Mouse (Mus musculus) T-cell, adult 2 months (primary cell): Measurements from ENCODE around the gene Rnf157.
"Not testable (repeated sequence)": the region's sequence is repeated elsewhere in the genome, so short reads cannot be mapped to it uniquely, and the experiment has no call there.

Experiments used
- DNase-seq: peaks from one replicate; pipeline ENCODE4 v3.0.0; 2022; ENCODE audit warnings: low spot score

The Rnf157 gene

DNA sequence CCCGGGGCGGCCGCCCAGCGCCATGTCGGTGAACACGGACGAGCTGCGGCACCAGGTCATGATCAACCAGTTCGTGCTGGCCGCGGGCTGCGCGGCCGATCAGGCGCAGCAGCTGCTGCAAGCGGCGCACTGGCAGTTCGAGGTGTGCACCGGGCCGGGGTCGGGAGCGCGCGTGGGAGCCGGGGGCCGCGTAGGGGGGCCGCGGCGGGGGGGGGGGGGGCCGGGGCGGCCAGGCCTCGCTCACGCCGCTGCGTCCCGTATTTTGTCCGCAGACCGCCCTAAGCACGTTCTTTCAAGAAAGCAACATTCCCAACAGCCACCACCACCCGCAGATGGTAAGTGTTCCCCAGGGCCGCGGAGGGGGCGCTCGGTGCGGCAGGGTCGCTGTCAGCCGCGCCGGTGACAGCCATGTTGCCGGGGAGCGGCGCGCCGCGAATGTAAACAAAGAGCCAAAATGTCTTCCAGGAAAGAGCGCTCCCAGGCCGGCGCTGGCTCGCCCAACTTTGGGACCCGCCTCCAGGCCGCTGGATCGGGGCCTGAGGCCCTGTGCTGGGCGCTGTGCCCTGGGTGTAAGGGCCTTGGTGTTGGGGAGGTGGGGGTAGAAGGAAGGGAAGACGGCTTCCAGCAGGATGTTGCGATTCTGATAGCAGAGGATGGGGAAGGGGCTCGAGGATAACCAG, 21.6 kb upstream of the Rnf157 start:
- peak; percentile 57 for DNase-seq

DNA sequence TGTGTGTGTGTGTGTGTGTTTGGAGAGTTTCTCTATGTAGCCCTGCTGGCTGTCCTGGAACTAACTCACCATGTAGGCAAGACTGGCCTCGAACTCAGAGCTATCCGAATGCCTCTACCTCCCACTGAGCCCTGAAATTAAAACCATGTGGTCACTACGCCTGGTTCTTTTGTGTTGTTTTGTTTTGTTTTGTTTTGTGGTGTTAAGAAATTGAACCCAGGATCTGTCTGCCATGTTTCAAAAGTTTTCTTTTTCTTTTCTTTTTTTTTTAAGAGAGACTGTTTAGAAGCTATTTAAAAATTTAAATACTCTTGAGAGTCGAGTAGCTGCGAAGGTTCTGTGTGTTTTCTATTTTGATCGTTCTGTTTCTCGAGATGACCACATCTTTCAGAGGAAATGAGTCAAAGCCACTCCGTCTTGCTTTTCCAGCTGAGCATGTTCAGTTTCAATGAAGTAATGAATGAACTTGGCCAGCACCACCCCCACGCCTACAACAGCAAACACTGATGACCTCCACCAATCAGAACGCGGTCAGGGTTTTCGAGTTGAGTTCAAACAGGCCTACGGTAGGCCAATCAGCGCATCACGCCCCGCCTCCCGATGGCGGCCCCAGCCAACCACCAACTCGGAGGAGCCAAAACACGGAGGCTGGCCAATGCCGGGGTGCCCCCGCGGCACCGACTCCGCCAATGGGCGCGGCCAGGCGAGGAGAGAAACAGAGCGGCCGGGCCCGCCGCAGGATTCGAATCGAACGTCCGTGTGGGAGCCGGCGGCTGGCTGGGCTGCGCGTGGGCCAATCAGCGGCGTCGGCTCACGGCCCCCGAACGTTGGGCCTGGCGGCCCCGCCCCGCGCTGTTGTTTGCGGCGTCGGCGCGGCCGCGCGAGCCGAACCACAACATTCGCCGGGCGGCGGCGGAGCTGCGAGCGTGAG, 20.8 kb upstream of the Rnf157 start, which contains the start of gene Ubald2:
TSS of gene Ubald2 (plus strand) at position 739 of the 931 bp plus-strand sequence.
- peak; percentile 100 for DNase-seq

DNA sequence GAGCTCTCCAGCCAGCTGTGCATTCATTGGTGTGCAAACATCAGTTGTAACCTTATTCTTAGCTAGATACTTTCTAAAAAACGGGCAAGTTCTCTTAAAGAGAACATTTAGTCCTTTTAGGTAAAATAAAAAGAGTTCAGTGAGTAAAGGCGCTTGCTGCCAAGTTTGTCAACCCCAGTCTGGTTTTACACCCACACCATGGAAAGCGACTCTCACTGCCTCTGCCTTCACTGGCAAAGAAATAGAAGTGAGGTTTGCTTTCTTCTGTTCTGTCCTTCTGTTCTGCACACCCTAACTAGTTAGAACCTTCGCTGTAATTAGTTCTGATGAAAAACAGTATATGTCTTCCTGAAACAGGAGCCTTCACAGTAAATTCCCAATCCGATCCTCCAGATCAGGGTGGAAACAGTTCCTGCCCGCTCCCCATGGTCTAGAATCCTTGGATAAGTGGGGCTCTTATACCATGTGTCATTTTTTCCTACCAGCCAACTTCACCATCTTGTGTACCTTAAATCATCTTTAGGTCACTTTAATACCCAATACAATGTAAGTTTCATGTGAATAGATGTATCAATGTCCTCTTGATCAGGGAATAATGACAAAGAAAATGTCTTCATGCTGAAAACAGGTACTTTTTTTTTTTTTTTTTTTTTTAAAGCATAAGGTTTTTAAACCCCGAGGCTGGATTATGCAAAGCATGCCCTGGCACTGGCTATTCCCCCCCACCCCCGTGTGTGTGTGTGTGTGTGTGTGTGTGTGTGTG, 19.9 kb upstream of the Rnf157 start:
- DNase-seq: no peak

DNA sequence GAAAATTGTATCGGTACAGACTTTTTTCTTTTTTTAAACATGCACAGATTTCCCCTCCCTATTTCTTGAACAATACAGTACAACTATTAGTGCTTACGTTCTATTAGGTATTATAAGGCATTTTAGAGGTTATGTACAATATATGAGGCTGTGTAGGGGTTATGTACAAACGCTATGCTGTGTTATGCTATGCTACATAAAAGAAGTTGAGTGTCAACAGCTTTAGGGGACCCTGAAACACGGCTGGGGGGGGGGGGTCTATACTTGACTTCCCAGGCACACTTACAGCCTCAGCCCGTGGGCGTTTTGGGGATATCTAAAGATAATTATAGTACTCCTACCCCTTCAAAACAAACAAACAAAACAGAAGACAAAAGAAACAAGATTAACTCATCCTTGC, 19.3 kb upstream of the Rnf157 start:
- DNase-seq: no peak

DNA sequence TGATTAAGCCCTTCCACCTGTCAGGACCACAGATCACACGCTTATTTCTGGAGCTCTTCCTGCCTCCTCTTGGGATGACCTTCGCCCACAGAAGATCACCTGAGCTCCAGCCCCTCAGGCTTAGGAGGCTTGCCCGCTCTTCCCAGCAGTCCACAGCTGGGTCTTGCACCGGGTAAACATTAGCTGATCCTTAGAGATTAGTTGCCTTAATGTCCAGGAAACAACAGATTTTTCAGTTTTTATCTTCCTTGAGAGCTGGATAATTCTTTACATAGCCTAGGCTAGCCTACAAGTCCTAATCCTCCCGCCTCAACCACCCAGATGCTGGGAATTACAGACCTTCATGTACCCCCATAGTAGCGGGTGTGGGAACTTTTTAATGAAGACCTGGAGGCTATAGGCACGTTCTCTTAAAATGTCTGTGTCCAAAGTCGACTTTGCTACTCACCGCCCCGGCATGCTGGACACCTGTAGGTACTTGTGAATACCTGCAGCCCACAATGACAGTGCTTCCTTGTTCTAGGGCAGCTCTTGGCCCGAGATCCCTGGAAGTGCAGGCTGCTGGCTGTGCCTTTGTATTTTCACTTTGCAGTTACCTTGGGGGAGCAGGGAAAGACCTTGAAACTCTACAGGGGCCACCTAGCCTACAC, 18.7 kb upstream of the Rnf157 start:
- no peak for DNase-seq

DNA sequence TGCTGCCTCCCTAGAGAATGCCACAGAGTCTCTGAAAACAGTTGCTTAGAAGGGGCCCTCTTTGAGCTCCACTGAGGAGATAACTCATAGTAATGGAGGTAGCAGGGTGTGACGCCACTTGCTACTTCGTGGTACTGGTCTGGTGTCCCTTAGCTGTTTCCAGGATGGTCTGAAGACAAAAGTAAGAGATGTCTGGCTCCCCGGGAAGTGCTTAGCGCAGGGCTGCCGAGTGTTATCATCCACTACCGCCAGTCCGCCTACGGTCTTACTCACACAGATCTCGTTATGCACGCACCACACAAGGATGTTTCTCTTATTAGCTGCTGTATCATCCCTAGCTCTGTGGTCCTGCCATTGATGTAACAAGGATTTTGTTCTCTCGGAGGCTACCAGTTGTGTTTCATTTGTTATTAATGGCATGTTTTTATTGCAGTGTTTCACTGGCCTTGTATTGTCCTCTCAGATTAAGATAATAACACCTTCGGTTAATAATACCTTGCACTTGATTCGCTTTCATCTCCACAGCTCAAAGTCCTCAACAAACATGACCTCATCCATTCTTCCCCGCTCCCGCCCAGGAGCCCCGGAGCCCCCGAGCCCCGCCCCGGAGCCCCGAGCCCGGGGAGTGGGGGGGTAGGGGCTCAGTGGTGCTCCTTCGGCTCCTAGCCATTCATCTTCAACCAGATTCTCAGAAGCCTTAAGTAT, 18.0 kb upstream of the Rnf157 start:
- no peak for DNase-seq

DNA sequence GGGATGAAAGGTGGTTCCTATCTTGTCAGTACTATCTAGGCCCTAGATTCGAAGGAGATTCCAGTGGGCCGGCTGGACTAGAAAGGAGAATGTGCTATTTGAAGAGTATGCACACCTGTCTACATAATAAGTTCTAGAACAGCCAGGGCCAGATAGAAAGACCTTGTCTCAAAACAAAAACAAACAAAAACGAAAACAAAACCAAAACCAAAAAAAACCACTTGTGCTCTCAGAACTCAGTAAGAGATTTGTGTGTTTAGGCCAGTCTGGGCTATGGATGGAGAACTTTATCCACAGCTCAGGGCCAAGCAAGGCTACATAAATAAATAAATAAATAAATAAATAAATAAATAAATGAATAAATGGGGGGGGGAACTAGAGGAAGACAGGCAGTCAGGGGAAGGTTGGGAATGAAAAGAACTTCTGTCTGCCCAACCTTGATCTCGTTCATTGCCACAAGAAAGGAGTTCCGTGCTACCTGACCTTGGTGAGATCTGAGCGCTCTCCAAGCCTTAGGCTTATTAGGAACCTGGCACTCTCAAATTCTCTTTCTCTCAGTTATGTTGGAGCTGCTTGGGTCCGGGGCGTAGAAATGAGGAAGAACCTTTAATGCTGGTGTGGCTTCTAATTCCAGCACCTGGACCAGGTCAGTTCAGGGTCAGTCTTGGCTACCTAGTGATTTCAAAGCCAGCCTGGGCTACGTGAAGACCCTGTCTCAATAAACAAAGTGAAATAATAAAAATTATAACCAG, 17.2 kb upstream of the Rnf157 start:
- no peak for DNase-seq

DNA sequence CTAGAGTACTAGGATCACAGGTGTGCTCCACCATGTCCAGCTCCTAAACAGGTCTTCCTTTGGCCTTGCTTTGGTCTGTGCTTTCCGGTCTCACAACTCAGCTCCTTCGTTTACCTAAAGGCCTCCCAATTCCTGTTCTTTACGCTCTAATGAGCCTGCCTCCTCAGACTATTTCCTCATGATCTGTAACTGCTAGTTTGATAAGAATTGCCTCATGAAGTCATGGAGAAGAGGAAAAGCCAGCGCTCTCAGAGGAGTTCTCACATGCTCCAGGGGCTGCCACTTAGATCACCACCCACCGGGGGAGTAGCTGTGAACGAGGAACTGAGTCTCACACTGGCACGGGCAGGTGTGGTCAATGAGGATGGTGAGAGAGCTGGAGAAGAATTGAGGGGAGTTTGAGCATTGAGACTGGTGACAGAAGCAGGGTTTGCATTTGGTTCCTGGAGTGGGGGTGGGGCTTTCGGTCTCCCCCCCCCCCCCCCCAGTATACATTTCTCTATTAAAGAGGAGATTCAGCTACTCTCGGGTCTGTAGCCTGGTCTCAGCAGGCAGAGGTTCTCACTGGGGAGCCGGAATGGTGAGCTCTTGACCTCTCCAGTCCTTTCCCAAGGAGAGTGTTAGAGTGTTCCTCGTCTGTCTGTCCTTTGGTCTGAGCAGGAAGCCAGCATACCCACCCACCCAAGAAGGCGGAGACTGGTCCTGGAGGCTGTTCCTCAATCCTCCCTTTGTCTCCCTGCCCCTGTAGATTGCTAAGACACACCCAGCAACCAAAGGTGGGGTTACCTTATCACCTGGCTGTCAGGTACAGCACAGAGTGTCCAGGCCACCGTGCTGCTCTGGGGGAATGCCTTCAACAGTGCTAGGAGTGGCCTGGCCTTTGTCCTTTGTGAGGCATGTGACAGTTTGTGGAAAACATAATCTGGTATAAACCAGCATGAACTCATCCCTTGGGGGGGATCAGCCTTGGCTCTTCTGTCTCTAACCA, 16.3 kb upstream of the Rnf157 start:
- DNase-seq: no peak

DNA sequence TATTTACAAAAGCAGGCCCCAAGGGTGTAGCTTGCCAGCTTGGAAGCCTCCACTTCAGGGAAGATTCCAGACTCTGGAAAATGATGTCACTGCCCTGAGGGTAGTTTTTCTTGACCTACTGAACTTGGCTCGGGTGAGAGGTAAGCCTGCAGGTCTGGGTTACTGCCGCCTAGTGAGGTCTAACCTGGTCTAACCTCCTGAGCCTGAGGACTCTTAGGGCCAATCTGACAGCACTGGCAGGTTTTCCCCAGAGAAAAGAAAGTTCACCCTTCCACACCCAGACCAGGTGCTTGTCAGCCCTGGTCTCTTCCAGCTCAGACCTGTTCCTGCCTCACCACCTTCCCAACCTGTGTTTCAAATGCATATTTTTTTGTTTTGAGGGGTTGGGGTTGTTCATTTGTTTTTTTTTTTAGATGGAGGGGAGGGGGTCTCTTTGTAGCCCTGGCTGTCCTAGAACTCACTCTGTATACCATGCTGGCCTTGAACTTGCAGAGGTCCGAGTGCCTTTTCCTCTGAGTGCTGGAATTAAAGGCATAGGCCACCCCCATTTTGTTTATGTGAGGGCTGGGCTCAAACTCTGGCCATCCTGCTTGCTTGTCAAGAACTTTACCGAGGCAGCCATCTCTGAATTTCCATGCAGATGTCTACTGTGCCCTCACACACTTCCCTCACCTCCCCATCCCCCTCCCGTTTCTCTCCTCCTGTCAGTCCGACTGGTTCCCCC, 14.2 kb upstream of the Rnf157 start:
- no peak for DNase-seq

DNA sequence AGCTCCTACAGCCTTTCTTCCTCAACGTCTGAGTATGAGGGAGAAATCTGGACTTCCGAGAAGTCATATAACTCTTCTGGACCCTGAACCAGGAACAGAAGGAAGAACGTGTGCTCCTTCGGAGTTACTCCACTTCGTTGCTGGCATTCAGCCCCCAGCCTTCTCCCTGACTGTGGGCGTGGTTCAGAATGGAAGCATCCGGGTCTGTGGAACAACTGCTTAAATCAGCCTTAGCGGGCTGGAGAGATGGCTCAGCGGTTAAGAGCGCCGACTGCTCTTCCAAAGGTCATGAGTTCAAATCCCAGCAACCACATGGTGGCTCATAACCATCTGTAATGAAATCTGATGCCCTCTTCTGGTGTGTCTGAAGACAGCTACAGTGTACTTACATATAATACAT, 13.5 kb upstream of the Rnf157 start:
- not testable (repeated sequence) for DNase-seq

DNA sequence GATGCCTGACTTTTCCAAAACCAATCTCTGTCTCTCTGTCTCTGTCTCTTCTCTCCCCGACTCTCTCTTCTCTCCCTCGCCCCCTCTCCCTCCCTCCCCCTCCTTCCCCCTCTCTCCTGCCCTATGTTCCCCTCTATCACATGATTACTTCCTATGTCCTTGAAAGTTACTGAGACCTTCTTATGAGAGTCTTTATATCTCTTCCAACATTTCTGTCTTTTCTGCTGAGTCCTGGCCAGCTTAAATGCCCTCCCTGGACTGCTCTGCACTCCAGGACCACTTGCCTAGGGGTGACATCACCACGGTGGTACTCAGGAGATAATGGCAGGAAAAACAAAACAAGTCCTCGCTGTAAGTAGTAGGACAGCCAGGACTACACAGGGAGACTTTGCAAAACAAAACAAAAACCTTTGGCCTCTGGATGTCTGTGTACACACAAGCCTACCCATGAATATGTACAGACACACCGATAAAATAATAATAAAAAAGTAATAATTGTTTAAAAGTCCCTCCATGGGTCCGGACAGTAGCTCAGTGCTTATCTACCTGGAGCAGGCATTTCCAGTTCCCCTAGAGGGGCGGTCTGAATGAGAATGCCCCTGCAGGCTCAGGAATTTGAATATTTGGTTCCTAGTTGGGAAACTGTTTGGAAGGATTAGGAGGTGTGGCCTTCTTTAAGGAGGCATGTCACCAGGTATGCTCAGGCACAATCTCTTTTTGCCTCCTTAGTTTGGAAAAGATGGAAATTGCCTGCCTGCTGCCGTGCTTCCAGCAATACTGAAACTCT, 12.0 kb upstream of the Rnf157 start:
- no peak for DNase-seq

DNA sequence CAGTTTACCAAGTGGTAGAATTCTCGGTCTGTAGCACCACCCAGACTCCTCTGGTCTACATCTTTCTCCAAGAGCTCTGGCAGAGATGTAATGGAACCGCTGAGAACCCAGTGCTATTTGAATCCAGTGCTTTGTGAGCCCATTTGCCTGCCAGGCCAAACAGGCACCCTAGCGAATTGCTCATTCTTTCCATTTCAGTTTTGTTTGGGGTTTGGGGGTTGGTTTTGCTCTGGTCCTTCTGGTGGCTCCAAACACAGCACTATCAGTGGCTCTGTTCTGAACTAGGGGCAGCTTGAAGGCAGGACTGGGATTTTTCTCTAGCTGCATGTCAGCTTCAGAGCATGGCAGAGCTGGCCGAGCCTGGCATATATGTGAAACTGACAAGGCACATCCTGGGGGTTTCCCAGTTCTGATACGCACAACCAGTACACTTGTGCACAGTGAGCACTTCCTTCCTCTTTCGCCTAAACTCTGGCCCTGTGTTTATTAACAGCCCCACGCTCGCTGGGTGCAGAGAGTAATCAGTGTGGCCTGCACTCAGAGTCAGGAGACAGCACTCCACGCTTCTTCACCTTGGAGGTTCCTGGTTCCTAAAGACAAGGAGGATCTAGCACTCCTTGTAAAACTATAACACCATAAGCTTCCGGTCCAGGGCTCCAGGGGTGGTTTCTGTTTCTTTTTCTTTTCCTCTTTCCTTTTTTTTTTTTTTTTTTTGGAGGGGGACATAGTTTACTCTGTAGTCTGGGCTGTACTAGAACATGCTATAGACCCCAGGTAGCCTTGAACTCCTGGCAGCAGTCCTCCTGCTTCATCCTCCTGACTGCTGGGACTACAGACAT, 11.2 kb upstream of the Rnf157 start:
- DNase-seq: peak; percentile 85

DNA sequence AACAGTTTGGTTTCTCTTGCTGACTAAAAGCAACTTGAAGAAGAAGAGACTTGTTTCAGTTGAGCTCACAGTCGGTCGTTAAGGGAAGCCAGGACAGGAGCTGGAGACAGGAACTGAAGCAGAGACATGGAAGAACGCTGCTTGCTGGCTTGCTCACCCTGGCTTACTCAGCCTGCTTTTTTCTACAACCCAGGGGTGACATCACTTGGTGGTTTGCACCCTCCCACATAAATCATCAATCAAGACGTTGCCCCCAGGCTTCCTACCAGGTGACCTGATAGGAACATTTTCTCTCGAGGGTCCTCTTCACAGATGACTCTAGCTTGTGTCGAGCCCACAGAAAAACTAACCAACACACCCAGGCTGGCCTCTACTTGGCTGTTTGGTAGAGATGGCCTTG, 10.4 kb upstream of the Rnf157 start:
- no peak for DNase-seq

DNA sequence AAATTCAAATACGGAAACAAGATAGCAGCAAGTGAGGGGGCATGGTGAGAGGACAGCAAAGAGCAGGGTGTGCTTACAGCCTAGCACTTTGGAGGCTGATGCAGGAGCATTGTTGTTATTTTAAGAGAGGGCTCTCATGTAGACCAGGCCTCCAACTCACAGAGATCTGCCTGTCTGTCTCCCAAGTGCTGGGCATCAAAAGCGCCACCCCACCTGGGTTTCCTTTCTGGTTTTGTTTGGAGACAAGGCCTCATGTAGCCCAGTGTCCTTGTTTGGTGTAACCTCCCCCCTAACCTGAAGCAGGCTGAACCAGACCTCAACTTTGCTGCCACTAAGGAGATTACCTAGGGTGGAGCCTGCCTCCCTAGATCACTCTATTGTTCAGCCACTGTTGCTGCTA, 9.7 kb upstream of the Rnf157 start:
- DNase-seq: no peak

DNA sequence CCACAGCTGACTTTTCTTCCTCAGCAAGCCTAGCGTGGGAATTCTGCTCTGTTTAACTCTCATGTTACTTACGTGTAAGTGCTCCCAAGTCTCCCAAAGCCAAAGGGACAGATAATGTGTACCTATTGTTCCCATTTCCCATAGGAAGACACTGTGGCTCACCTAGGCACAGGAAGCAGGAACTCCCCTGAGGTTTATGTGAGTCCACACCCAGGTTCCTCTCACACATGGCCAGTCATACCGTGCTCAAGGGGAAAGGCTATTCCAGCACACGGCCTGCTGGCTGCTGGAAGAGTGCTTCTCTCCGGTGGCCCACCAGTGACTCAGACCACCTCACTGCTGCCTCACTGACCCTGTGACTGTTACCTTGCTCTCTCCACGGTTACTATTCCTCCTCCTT, 8.3 kb upstream of the Rnf157 start:
- no peak for DNase-seq

DNA sequence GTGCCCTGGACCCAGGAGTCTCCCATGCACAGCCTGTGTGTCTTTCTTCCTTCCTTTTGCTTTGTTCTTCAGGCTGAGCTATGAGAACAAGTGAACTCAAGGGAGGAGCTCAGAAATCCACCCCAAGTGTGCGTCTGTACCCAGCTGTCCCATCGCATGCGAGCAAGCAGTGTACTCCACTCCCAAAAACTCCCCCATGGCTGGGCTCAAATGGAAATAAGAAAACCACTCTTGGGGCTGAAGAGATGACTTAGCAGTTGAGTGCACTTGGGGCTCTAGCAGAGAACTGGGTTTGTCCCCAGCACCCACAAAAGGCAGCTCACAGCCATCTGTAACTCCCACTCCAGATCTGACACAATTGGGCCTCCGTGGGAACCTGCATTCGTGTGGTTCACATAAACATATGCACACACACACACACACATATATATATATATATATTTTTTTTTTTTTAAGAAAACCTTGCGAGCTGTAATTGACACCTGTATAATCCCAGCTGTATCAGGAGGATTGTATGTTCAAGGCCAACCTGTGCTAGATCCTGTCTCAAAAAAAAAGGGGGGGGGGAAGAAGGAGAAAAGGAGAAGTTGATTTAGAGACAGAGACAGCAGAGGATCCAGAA, 6.1 kb upstream of the Rnf157 start:
- DNase-seq: peak; percentile 43
